Mouse (Mus musculus): ENCODE data around the gene Fev.

DNA sequence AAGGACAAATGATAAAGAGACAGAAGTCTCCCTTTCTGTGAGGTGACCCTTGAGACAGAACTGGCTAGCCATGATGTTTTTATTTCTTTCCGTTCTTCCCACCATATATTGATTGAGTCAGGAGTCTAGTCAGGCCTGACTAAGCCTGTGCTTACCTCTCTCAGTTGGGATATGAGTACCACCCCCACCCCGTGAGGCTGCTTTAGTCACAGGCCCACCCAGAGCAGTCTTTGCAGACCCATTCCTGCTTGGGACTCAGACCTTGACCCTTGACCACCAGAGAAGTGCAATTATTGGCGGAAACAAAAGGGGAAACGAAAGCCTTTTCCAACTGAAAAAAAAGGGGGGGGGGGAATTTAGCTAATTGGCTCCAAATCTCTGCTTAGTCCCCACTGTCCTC, 27.5 kb downstream of the Fev start:
- TF ChIP-seq POLR2A (IDR thresholded peaks at IDR 0.05; ENCODE audit: borderline replicate concordance, insufficient read depth, low read length) (no peak), CTCF (IDR thresholded peaks at IDR 0.05; ENCODE audit: borderline replicate concordance, insufficient read depth, low read depth, low read length) (no peak)

Measured in cerebellum, adult 2 months (tissue).